Mouse (Mus musculus) neural tube, embryonic 12.5 days (tissue): ENCODE measurements around the gene Gm36028. TPM values are rescaled to one million over a fixed set of nuclear protein-coding genes. Genes with fewer than 3 reads are reported as not detected.

Source experiments
- ATAC-seq: fragments of 200-750 bp; cut with Nextera tagmentation; 2 replicates; pipeline ENCODE4 v1.8.0; 2017; ENCODE audit warnings: low read depth, mild to moderate bottlenecking, moderate TSS enrichment, moderate library complexity; ENCODE audit not compliant: low FRiP score
- H3K27ac ChIP-seq: fragments of 300-500 bp; sonication (generic); 2 replicates; pipeline ENCODE4 v1.5.1; 2016
- H3K27me3 ChIP-seq: fragments of 300-500 bp; sonication (generic); replicated peaks from 2 replicates; pipeline ENCODE4 v1.6.1; 2016; ENCODE audit warnings: mild to moderate bottlenecking
- H3K36me3 ChIP-seq: fragments of 300-500 bp; sonication (generic); 2 replicates; pipeline ENCODE4 v1.6.1; 2016; ENCODE audit warnings: mild to moderate bottlenecking
- H3K4me1 ChIP-seq: fragments of 300-500 bp; sonication (generic); 2 replicates; pipeline ENCODE4 v1.6.1; 2016
- H3K4me2 ChIP-seq: fragments of 300-500 bp; sonication (generic); replicated peaks from 2 replicates; pipeline ENCODE4 v1.6.1; 2016; ENCODE audit warnings: mild to moderate bottlenecking
- H3K4me3 ChIP-seq: fragments of 300-500 bp; sonication (generic); 2 replicates; pipeline ENCODE4 v1.5.1; 2016
- H3K9ac ChIP-seq: fragments of 300-500 bp; sonication (generic); 2 replicates; pipeline ENCODE4 v1.6.1; 2016; ENCODE audit warnings: mild to moderate bottlenecking
- H3K9me3 ChIP-seq: fragments of 300-500 bp; sonication (generic); 2 replicates; pipeline ENCODE4 v1.6.1; 2016; ENCODE audit warnings: mild to moderate bottlenecking
- WGBS: fragments of 180-500 bp; shearing (Covaris S2); methylation state at CpG from one replicate; pipeline ENCODE4 v1.1.7; 2016; 5-methylcytosine and 5-hydroxymethylcytosine counted together
- polyA plus RNA-seq: library from polyadenylated mRNA; unstranded; fragments of >200 nt; fragmentation: Nextera tagmentation; extraction: Ambion mirVana; gene quantifications from 2 replicates; pipeline ENCODE4 v1.2.1, GENCODE M21; 2016

Gene Gm36028
- 0.18 TPM in 1 of 2 replicates, not detected in the other for polyA plus RNA-seq

GRCm38 (mm10) chr16:37861029-37861428, at the start of gene Gm36028:
Gene Gm36028 (minus strand): TSS chr16:37861146.
- Histone ChIP-seq H3K36me3 (no peaks in the 10 kb centered on the region), H3K9ac (no peak within 1 kb of the TSS), H3K27me3 (no peaks in the 10 kb centered on the region), H3K4me1 (no peaks in the 10 kb centered on the region), H3K4me3 (no peak within 1 kb of the TSS), H3K27ac (no peak within 1 kb of the TSS), H3K9me3 (no peaks in the 10 kb centered on the region), H3K4me2 (no peak within 1 kb of the TSS)
- no peak for ATAC-seq
- WGBS = 88% methylated on average over 7 of the region's 7 CpGs

- no peaks in the 10 kb centered on the region for H3K27me3 ChIP-seq
- ATAC-seq = no peak
- H3K4me3 ChIP-seq = no peak overlapping the region
- no peaks in the 10 kb centered on the region; the same call in 1 of the 2 replicates for H3K9me3 ChIP-seq
- no peak overlapping the region for H3K27ac ChIP-seq
- H3K4me2 ChIP-seq = no peak overlapping the region
- WGBS = 96% methylated on average over 3 of the region's 3 CpGs
- no peaks in the 10 kb centered on the region for H3K4me1 ChIP-seq
- no peak overlapping the region for H3K9ac ChIP-seq
- no peaks in the 10 kb centered on the region for H3K36me3 ChIP-seq
These were observed 45.5 kb upstream of the Gm36028 start for GRCm38 (mm10) chr16:37906456-37906855.

- Histone ChIP-seq H3K4me1 (no peaks in the 10 kb centered on the region), H3K9me3 (no peaks in the 10 kb centered on the region), H3K27ac (no peak overlapping the region), H3K4me2 (no peak overlapping the region), H3K4me3 (no peak overlapping the region), H3K9ac (no peak overlapping the region), H3K36me3 (no peaks in the 10 kb centered on the region), H3K27me3 (no peaks in the 10 kb centered on the region)
- WGBS = 40% methylated on average over 11 of the region's 11 CpGs
- no peak for ATAC-seq
These were observed 40.4 kb upstream of the Gm36028 start for GRCm38 (mm10) chr16:37901318-37901717.

DNA sequence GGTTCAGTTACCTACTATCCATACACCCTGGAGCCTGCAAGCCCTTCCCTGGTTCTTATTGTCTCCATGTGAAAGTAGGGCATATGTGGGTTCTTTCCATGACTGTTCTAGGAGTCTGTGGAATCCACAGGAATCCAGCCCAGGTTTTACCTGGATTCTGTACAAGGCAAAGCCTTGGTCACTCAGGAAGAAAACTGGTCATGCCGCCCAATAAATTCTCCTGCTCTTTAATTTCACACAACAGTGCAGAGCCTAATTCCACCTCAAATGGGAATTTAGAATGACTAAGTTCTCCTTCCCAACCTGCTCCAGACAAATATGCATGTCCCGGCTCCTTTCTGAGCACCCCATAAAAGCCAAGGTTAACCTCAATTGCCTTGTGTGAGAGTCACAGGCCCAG, 38.4 kb upstream of the Gm36028 start:
- WGBS = 20% methylated on average over 2 of the region's 2 CpGs
- Histone ChIP-seq H3K4me2 (no peak overlapping the region), H3K4me3 (no peak overlapping the region), H3K9ac (no peak overlapping the region), H3K4me1 (no peaks in the 10 kb centered on the region), H3K27ac (no peak overlapping the region), H3K9me3 (no peaks in the 10 kb centered on the region), H3K27me3 (no peaks in the 10 kb centered on the region), H3K36me3 (no peaks in the 10 kb centered on the region)
- ATAC-seq = no peak

DNA sequence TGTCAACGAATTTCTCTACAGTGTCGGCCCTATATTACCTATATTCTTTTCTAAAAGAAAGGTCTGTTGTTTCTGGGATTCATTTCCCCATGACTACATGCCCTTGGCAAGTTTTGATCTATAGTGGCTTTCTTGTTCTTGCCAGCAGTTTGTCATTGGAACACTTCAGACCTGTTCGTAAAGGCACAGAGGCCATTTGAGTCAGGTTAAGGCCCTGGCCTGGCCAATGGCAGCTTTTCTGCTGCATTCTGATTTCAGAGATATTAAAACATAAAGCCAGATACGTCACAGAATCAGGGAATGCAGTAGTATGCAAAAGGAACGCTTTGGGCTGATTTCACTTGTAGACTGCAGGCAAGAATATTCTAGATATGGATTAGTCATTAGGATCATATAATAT, 37.8 kb upstream of the Gm36028 start:
- no peak for ATAC-seq
- Histone ChIP-seq H3K27me3 (no peaks in the 10 kb centered on the region), H3K4me2 (no peak overlapping the region), H3K9ac (no peak overlapping the region), H3K27ac (no peak overlapping the region), H3K36me3 (no peaks in the 10 kb centered on the region), H3K4me1 (no peaks in the 10 kb centered on the region), H3K9me3 (no peaks in the 10 kb centered on the region), H3K4me3 (no peak overlapping the region)
- WGBS = 74% methylated on average over 5 of the region's 5 CpGs

DNA sequence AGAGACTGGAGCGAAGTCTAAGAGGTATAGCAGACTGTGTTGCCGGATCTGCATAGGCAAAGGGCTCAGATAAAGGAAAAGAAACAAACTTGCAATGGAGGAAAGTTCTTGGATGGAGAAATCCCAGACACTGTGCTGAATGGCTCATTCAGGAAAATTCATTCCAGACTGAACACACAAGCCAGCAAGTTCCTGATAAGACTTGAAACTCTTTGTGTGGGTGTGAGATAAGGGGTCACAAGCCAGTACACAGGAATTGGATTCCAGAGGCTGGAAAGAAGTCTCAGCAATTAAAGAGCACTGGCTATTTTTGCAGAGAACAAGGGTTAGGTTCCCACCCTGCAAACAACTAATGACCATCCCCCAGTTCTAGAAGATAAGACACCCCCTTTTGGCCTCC, 33.0 kb upstream of the Gm36028 start:
- peaks cover 6% of the 10 kb centered on the region; the same call in 1 of the 2 replicates for H3K4me1 ChIP-seq
- no peaks in the 10 kb centered on the region for H3K27me3 ChIP-seq
- ATAC-seq = no peak
- no peak overlapping the region for H3K4me3 ChIP-seq
- WGBS = 93% methylated on average over 2 of the region's 2 CpGs
- no peaks in the 10 kb centered on the region for H3K36me3 ChIP-seq
- H3K9me3 ChIP-seq = no peaks in the 10 kb centered on the region
- H3K27ac ChIP-seq = no peak overlapping the region
- no peak overlapping the region for H3K4me2 ChIP-seq
- no peak overlapping the region for H3K9ac ChIP-seq

- no peak for ATAC-seq
- H3K4me2 ChIP-seq = no peak overlapping the region
- H3K9ac ChIP-seq = no peak overlapping the region
- H3K36me3 ChIP-seq = no peaks in the 10 kb centered on the region
- H3K4me3 ChIP-seq = no peak overlapping the region
- no peak overlapping the region for H3K27ac ChIP-seq
- H3K4me1 ChIP-seq = peaks cover 6% of the 10 kb centered on the region; the same call in 1 of the 2 replicates
- no peaks in the 10 kb centered on the region for H3K27me3 ChIP-seq
- 76% methylated on average over 6 of the region's 6 CpGs for WGBS
- H3K9me3 ChIP-seq = no peaks in the 10 kb centered on the region
These were observed 32.4 kb upstream of the Gm36028 start for GRCm38 (mm10) chr16:37893381-37893780.

DNA sequence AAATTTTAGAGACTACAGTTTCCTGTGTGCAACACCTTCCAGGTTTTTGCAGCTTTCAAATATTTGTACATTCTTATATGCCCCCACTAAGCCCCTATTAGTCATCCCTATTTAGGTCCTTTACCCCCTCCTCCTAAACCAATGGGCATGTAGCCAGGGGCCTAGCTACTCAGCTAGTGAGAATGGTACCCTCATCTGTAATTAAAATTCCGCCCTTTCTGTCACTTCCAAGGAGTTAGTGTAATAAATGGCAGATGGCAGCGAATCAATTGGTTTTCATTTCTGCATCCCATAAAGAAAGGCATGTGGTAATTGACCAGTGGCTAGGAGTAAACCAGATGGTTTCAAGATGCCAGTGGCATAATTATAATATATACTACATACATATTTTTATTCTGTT, 31.7 kb upstream of the Gm36028 start:
- H3K9me3 ChIP-seq = no peaks in the 10 kb centered on the region
- ATAC-seq = no peak
- no peaks in the 10 kb centered on the region for H3K27me3 ChIP-seq
- H3K4me2 ChIP-seq = no peak overlapping the region
- peaks cover 6% of the 10 kb centered on the region; the same call in 1 of the 2 replicates for H3K4me1 ChIP-seq
- H3K4me3 ChIP-seq = no peak overlapping the region
- no peak overlapping the region for H3K9ac ChIP-seq
- H3K27ac ChIP-seq = no peak overlapping the region
- 30% methylated on average over 2 of the region's 2 CpGs for WGBS
- no peaks in the 10 kb centered on the region for H3K36me3 ChIP-seq

DNA sequence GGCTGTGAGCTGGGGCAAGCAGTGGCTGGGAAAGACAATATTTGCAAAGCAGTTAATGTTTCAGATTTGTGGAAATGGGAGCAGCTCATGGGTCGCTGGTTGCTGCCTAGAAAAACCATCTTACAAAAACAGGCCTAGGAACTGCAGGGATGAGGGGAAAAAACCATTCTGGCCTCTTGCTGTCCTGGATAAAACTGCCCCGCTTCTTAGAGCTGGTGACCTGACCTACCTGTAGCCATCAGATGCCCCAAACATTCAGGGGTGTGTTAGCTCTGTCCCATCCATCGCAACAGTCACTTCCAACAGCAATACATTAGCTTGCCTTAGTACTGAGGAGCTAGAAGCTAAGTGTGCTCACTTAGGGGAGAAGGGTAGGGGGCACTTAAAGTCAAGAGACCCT, 28.0 kb upstream of the Gm36028 start:
- Histone ChIP-seq H3K9me3 (no peaks in the 10 kb centered on the region), H3K27me3 (no peaks in the 10 kb centered on the region), H3K4me3 (no peak overlapping the region), H3K9ac (no peak overlapping the region), H3K27ac (no peak overlapping the region), H3K4me2 (no peak overlapping the region), H3K4me1 (peaks cover 6% of the 10 kb centered on the region; the same call in 1 of the 2 replicates), H3K36me3 (peaks cover under 1% of the 10 kb centered on the region)
- 86% methylated on average over 3 of the region's 3 CpGs for WGBS
- ATAC-seq = no peak

GRCm38 (mm10) chr16:37881168-37881567, 20.2 kb upstream of the Gm36028 start:
- peaks cover 60% of the 10 kb centered on the region for H3K36me3 ChIP-seq

DNA sequence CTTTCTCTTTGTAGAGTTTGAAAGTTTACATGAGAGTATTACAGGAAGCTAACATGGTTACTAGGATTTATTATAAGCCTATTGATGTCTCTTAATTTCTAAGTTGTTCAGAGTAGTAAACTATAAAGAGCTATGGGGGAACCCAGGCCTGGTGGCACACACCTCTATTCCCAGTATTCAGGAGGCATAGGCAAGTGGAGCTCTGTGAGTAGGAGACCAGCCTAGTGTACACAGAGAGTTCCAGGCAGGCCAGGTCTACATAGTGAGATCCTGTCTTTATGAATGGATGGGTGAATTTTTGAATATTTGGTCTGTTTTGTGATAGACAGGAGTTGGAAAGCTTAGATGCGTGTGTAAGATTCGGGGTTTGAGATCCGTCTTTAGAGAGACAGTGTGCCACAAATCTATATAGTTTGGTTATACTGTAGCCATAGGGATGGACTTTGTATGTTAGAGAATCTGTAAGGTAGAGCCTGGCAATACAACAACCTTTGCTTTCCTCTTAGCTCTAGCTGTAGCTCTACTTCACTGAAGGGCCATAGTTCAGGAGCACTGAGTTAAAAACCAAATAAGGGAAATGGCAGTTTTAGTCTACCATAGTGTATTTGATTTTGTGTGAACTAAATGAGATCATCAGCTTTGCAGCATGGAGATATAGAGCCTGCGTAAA, 18.9 kb upstream of the Gm36028 start:
- WGBS = 95% methylated on average over 4 of the region's 4 CpGs
- Histone ChIP-seq H3K27ac (no peak overlapping the region), H3K4me1 (no peaks in the 10 kb centered on the region), H3K27me3 (no peaks in the 10 kb centered on the region), H3K9ac (no peak overlapping the region), H3K9me3 (no peaks in the 10 kb centered on the region), H3K4me2 (no peak overlapping the region), H3K4me3 (no peak overlapping the region), H3K36me3 (peaks cover 60% of the 10 kb centered on the region)
- no peak for ATAC-seq

More at GRCm38 (mm10) chr16:37881168-37881567, 20.2 kb upstream of the Gm36028 start:
- Histone ChIP-seq H3K27me3 (no peaks in the 10 kb centered on the region), H3K27ac (no peak overlapping the region), H3K4me1 (no peaks in the 10 kb centered on the region), H3K9ac (no peak overlapping the region), H3K4me3 (no peak overlapping the region), H3K4me2 (no peak overlapping the region), H3K9me3 (no peaks in the 10 kb centered on the region)
- ATAC-seq = no peak
- 88% methylated on average over 2 of the region's 2 CpGs for WGBS

- Histone ChIP-seq H3K27ac (no peak overlapping the region), H3K36me3 (peaks cover 60% of the 10 kb centered on the region), H3K9me3 (no peaks in the 10 kb centered on the region), H3K4me2 (no peak overlapping the region), H3K9ac (no peak overlapping the region), H3K27me3 (no peaks in the 10 kb centered on the region), H3K4me3 (no peak overlapping the region), H3K4me1 (no peaks in the 10 kb centered on the region)
- no peak for ATAC-seq
- 93% methylated on average over 7 of the region's 7 CpGs for WGBS
These were observed 18.1 kb upstream of the Gm36028 start for GRCm38 (mm10) chr16:37878951-37879505.

DNA sequence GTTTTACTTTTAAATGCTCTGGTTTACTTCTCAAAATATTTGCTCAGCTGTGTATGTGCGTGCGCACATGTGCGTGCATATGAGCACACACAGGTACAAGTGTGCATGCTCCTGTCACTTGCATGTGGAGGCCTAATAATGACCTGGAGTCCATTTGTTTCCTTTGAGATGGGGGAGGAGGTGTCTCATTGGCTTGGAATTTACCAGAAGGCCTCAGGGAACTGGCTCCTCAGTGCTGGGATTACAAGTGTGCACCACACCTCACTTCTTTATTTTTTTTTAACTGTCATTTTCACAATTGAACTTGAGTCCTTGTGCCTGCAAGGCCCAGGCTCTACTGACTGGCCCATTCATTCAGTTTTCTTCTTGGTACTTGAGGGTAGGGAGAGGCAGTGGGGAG, 16.5 kb upstream of the Gm36028 start:
- Histone ChIP-seq H3K4me2 (no peak overlapping the region), H3K9me3 (no peaks in the 10 kb centered on the region), H3K36me3 (peaks cover 43% of the 10 kb centered on the region), H3K27ac (no peak overlapping the region), H3K4me3 (no peak overlapping the region), H3K27me3 (no peaks in the 10 kb centered on the region), H3K4me1 (no peaks in the 10 kb centered on the region), H3K9ac (no peak overlapping the region)
- no peak for ATAC-seq
- WGBS = 96% methylated on average over 3 of the region's 3 CpGs
